Mouse (Mus musculus) thymus, postnatal 36 days (tissue): ENCODE data around the gene Duxbl1.
"Not testable (repeated sequence)": the region's sequence is repeated elsewhere in the genome, so short reads cannot be mapped to it uniquely, and the experiment has no call there.

Source experiments
- DNase-seq, 2 experiments: peaks; one replicate each; pipeline ENCODE4 v3.0.0; 2022; ENCODE audit warnings: mixed read lengths in 2 of 2

The Duxbl1 gene

GRCm38 (mm10) chr14:25978371-25979241 lies at the start of gene Duxbl1:
Gene Duxbl1, plus strand, starts transcription at chr14:25978577.
- not testable (repeated sequence) for DNase-seq

GRCm38 (mm10) chr14:25936867-25937630 lies 41.3 kb upstream of the Duxbl1 start:
- not testable (repeated sequence) for DNase-seq

- not testable (repeated sequence) for DNase-seq
These were observed 40.4 kb upstream of the Duxbl1 start, which contains the start of gene Cphx1 for GRCm38 (mm10) chr14:25938004-25938403. Gene Cphx1, plus strand, starts transcription at chr14:25938304.

- DNase-seq: not testable (repeated sequence)
These were observed 20.5 kb upstream of the Duxbl1 start for GRCm38 (mm10) chr14:25957861-25958260.

GRCm38 (mm10) chr14:25979242-25979941 lies 1.0 kb downstream of the Duxbl1 start:
- not testable (repeated sequence) for DNase-seq

- not testable (repeated sequence) for DNase-seq
These were observed 3.5 kb downstream of the Duxbl1 start for GRCm38 (mm10) chr14:25981880-25982279.

- DNase-seq: not testable (repeated sequence)
These were observed 29.1 kb downstream of the Duxbl1 start for GRCm38 (mm10) chr14:26007462-26007861.

- not testable (repeated sequence) for DNase-seq
These were observed 38.0 kb downstream of the Duxbl1 start for GRCm38 (mm10) chr14:26016414-26016813.

- DNase-seq: not testable (repeated sequence)
These were observed 43.2 kb downstream of the Duxbl1 start for GRCm38 (mm10) chr14:26021555-26021954.

- not testable (repeated sequence) for DNase-seq
These were observed 44.5 kb downstream of the Duxbl1 start for GRCm38 (mm10) chr14:26022831-26023230.

GRCm38 (mm10) chr14:26025653-26026052 lies 47.3 kb downstream of the Duxbl1 start:
- not testable (repeated sequence) for DNase-seq

GRCm38 (mm10) chr14:26034364-26034763 lies 56.0 kb downstream of the Duxbl1 start:
- DNase-seq: not testable (repeated sequence)

- not testable (repeated sequence) for DNase-seq
These were observed 57.1 kb downstream of the Duxbl1 start for GRCm38 (mm10) chr14:26035439-26035838.
